Mouse (Mus musculus) heart, embryonic 10.5 days (tissue): Measurements from ENCODE around the gene Rgs12. TPM values are rescaled to one million over a fixed set of nuclear protein-coding genes. Genes with fewer than 3 reads are reported as not detected.

Source experiments
- DNase-seq: peaks from one replicate; pipeline ENCODE4 v3.0.0-alpha.2; 2017; ENCODE audit warnings: low spot score
- H3K27ac ChIP-seq: fragments of 300-500 bp; sonication (generic); 2 replicates; pipeline ENCODE4 v1.5.1; 2016; ENCODE audit warnings: mild to moderate bottlenecking
- H3K27me3 ChIP-seq: fragments of 300-500 bp; sonication (generic); 2 replicates; pipeline ENCODE4 v1.6.1; 2016; ENCODE audit warnings: mild to moderate bottlenecking; ENCODE audit not compliant: poor library complexity, insufficient read depth, severe bottlenecking
- H3K36me3 ChIP-seq: fragments of 300-500 bp; sonication (generic); 2 replicates; pipeline ENCODE4 v1.6.1; 2016; ENCODE audit warnings: mild to moderate bottlenecking, moderate library complexity
- H3K4me1 ChIP-seq: fragments of 300-500 bp; sonication (generic); 2 replicates; pipeline ENCODE4 v1.6.1; 2016; ENCODE audit warnings: mild to moderate bottlenecking
- H3K4me3 ChIP-seq: fragments of 300-500 bp; sonication (generic); 2 replicates; pipeline ENCODE4 v1.5.1; 2016; ENCODE audit warnings: mild to moderate bottlenecking, moderate library complexity
- H3K9me3 ChIP-seq: fragments of 300-500 bp; sonication (generic); 2 replicates; pipeline ENCODE4 v1.6.1; 2016; ENCODE audit warnings: mild to moderate bottlenecking, moderate library complexity
- WGBS: fragments of 180-500 bp; shearing (Covaris S2); methylation state at CpG from one replicate; pipeline ENCODE4 v1.1.7; 2016; 5-methylcytosine and 5-hydroxymethylcytosine counted together
- polyA plus RNA-seq: library from polyadenylated mRNA; unstranded; fragments of >200 nt; fragmentation: Nextera tagmentation; extraction: Ambion mirVana; gene quantifications from 2 replicates; pipeline ENCODE4 v1.2.1, GENCODE M21; 2016

Rgs12 gene
- polyA plus RNA-seq, 1 experiment from 2014 or later: 32.8 TPM

GRCm38 (mm10) chr5:34943428-34943827 lies 5.8 kb upstream of the Rgs12 start:
- Histone ChIP-seq H3K27ac (no peak overlapping the region), H3K36me3 (no peaks in the 10 kb centered on the region), H3K4me3 (no peak overlapping the region), H3K27me3 (no peaks in the 10 kb centered on the region), H3K4me1 (peaks cover 12% of the 10 kb centered on the region), H3K9me3 (no peaks in the 10 kb centered on the region)
- 69% methylated on average over 3 of the region's 3 CpGs for WGBS
- DNase-seq: no peak

- Histone ChIP-seq H3K27ac (peak overlapping the region; percentile 96), H3K9me3 (no peaks in the 10 kb centered on the region), H3K27me3 (no peaks in the 10 kb centered on the region), H3K4me1 (peaks cover 45% of the 10 kb centered on the region), H3K4me3 (peak overlapping the region; percentile 90), H3K36me3 (peaks cover 12% of the 10 kb centered on the region)
- no peak for DNase-seq
- WGBS: under 1% methylated on average over 12 of the region's 12 CpGs
These were observed 545 bp downstream of the Rgs12 start for GRCm38 (mm10) chr5:34949769-34950211.

- H3K4me3 ChIP-seq: peak overlapping the region; percentile 90
- H3K4me1 ChIP-seq: peaks cover 54% of the 10 kb centered on the region
- no peaks in the 10 kb centered on the region for H3K27me3 ChIP-seq
- 81% methylated on average over 6 of the region's 6 CpGs for WGBS
- H3K9me3 ChIP-seq: no peaks in the 10 kb centered on the region
- peak overlapping the region; percentile 96 for H3K27ac ChIP-seq
- DNase-seq: no peak
- H3K36me3 ChIP-seq: peaks cover 12% of the 10 kb centered on the region
These were observed 1.4 kb downstream of the Rgs12 start for GRCm38 (mm10) chr5:34950486-34951160.

GRCm38 (mm10) chr5:34951161-34951834 lies 2.1 kb downstream of the Rgs12 start:
- H3K4me1 ChIP-seq: peaks cover 60% of the 10 kb centered on the region
- peak overlapping the region; percentile 96; the same call in 1 of the 2 replicates for H3K27ac ChIP-seq
- H3K27me3 ChIP-seq: no peaks in the 10 kb centered on the region
- no peak for DNase-seq
- no peaks in the 10 kb centered on the region for H3K9me3 ChIP-seq
- H3K36me3 ChIP-seq: peaks cover 12% of the 10 kb centered on the region
- 86% methylated on average over 8 of the region's 8 CpGs for whole genome bisulfite sequencing
- H3K4me3 ChIP-seq: peak overlapping the region; percentile 90; the same call in 1 of the 2 replicates

- peak overlapping the region; percentile 77 for H3K27ac ChIP-seq
- no peaks in the 10 kb centered on the region for H3K9me3 ChIP-seq
- H3K4me3 ChIP-seq: no peak overlapping the region
- peaks cover 12% of the 10 kb centered on the region for H3K36me3 ChIP-seq
- peaks cover 73% of the 10 kb centered on the region for H3K4me1 ChIP-seq
- H3K27me3 ChIP-seq: no peaks in the 10 kb centered on the region
- DNase-seq: no peak
- WGBS: 42% methylated on average over 6 of the region's 6 CpGs
These were observed 5.3 kb downstream of the Rgs12 start for GRCm38 (mm10) chr5:34954508-34954907.

GRCm38 (mm10) chr5:34955630-34956029 lies 6.4 kb downstream of the Rgs12 start:
- Histone ChIP-seq H3K27ac (peak overlapping the region; percentile 77), H3K9me3 (no peaks in the 10 kb centered on the region), H3K36me3 (peaks cover 12% of the 10 kb centered on the region), H3K4me1 (peaks cover 79% of the 10 kb centered on the region), H3K4me3 (no peak overlapping the region; the same call in 1 of the 2 replicates), H3K27me3 (no peaks in the 10 kb centered on the region)
- 23% methylated on average over 5 of the region's 5 CpGs for WGBS
- no peak for DNase-seq

GRCm38 (mm10) chr5:34956151-34956550 lies 6.9 kb downstream of the Rgs12 start:
- Histone ChIP-seq H3K27ac (peak overlapping the region; percentile 77), H3K4me1 (peaks cover 79% of the 10 kb centered on the region), H3K27me3 (no peaks in the 10 kb centered on the region), H3K4me3 (no peak overlapping the region), H3K9me3 (no peaks in the 10 kb centered on the region), H3K36me3 (peaks cover 12% of the 10 kb centered on the region)
- no peak for DNase-seq
- 63% methylated on average over 7 of the region's 7 CpGs for WGBS

- Histone ChIP-seq H3K9me3 (no peaks in the 10 kb centered on the region), H3K4me3 (no peak overlapping the region), H3K27me3 (no peaks in the 10 kb centered on the region), H3K4me1 (peaks cover 83% of the 10 kb centered on the region), H3K27ac (peak overlapping the region; percentile 77; the same call in 1 of the 2 replicates), H3K36me3 (peaks cover 9% of the 10 kb centered on the region)
- DNase-seq: no peak
- WGBS: 84% methylated on average over 2 of the region's 2 CpGs
These were observed 7.8 kb downstream of the Rgs12 start for GRCm38 (mm10) chr5:34957015-34957414.

- DNase-seq: peak; percentile 91
- WGBS: 55% methylated on average over 1 of the region's 1 CpGs
- no peaks in the 10 kb centered on the region for H3K27me3 ChIP-seq
- peaks cover 70% of the 10 kb centered on the region for H3K4me1 ChIP-seq
- peaks cover 7% of the 10 kb centered on the region for H3K36me3 ChIP-seq
- no peak overlapping the region for H3K4me3 ChIP-seq
- H3K27ac ChIP-seq: peak overlapping the region; percentile 50; the same call in 1 of the 2 replicates
- no peaks in the 10 kb centered on the region for H3K9me3 ChIP-seq
These were observed 10.8 kb downstream of the Rgs12 start for GRCm38 (mm10) chr5:34960021-34960420.

GRCm38 (mm10) chr5:34965531-34965930 lies 16.3 kb downstream of the Rgs12 start:
- H3K36me3 ChIP-seq: peaks cover 51% of the 10 kb centered on the region
- H3K27me3 ChIP-seq: no peaks in the 10 kb centered on the region
- 96% methylated on average over 12 of the region's 12 CpGs for WGBS
- H3K9me3 ChIP-seq: no peaks in the 10 kb centered on the region
- no peak overlapping the region for H3K4me3 ChIP-seq
- DNase-seq: no peak
- peaks cover 35% of the 10 kb centered on the region for H3K4me1 ChIP-seq
- no peak overlapping the region for H3K27ac ChIP-seq

- H3K27me3 ChIP-seq: no peaks in the 10 kb centered on the region
- no peak for DNase-seq
- no peaks in the 10 kb centered on the region for H3K9me3 ChIP-seq
- peaks cover 45% of the 10 kb centered on the region for H3K4me1 ChIP-seq
- WGBS: 81% methylated on average over 5 of the region's 5 CpGs
- H3K36me3 ChIP-seq: peaks cover 66% of the 10 kb centered on the region
- H3K27ac ChIP-seq: peak overlapping the region; percentile 9; the same call in 1 of the 2 replicates
- H3K4me3 ChIP-seq: no peak overlapping the region
These were observed 19.1 kb downstream of the Rgs12 start for GRCm38 (mm10) chr5:34968386-34968785.

- peak overlapping the region; percentile 70 for H3K27ac ChIP-seq
- no peaks in the 10 kb centered on the region for H3K27me3 ChIP-seq
- no peaks in the 10 kb centered on the region for H3K9me3 ChIP-seq
- H3K4me3 ChIP-seq: no peak overlapping the region
- DNase-seq: no peak
- 77% methylated on average over 3 of the region's 3 CpGs for WGBS
- peaks cover 64% of the 10 kb centered on the region for H3K4me1 ChIP-seq
- H3K36me3 ChIP-seq: peaks cover 66% of the 10 kb centered on the region
These were observed 23.2 kb downstream of the Rgs12 start for GRCm38 (mm10) chr5:34972471-34972870.

GRCm38 (mm10) chr5:34973560-34974317 lies 24.5 kb downstream of the Rgs12 start:
- DNase-seq: no peak
- peak overlapping the region; percentile 82 for H3K27ac ChIP-seq

More at GRCm38 (mm10) chr5:34973560-34974317, 24.5 kb downstream of the Rgs12 start:
- Histone ChIP-seq H3K9me3 (no peaks in the 10 kb centered on the region), H3K4me1 (peaks cover 65% of the 10 kb centered on the region), H3K27me3 (no peaks in the 10 kb centered on the region), H3K36me3 (peaks cover 64% of the 10 kb centered on the region), H3K4me3 (no peak overlapping the region)
- WGBS: 85% methylated on average over 8 of the region's 8 CpGs
